Mouse (Mus musculus) kidney, embryonic 15.5 days (tissue): ENCODE results near the gene Creb5. TPM values are rescaled to one million over a fixed set of nuclear protein-coding genes. Genes with fewer than 3 reads are reported as not detected.

ENCODE experiments used
- ATAC-seq: fragments of 200-750 bp; cut with Nextera tagmentation; replicated peaks from 2 replicates; pipeline ENCODE4 v1.8.0; 2017; ENCODE audit warnings: moderate TSS enrichment; ENCODE audit not compliant: low FRiP score
- H3K27ac ChIP-seq: fragments of 300-500 bp; sonication (generic); 2 replicates; pipeline ENCODE4 v1.5.1; 2015; ENCODE audit warnings: mild to moderate bottlenecking, inconsistent platforms
- H3K27me3 ChIP-seq: fragments of 300-500 bp; sonication (generic); 2 replicates; pipeline ENCODE4 v1.6.1; 2015; ENCODE audit warnings: inconsistent platforms
- H3K36me3 ChIP-seq: fragments of 300-500 bp; sonication (generic); 2 replicates; pipeline ENCODE4 v1.6.1; 2015; ENCODE audit warnings: inconsistent platforms
- H3K4me1 ChIP-seq: fragments of 300-500 bp; sonication (generic); 2 replicates; pipeline ENCODE4 v1.6.1; 2015; ENCODE audit warnings: inconsistent platforms
- H3K4me2 ChIP-seq: fragments of 300-500 bp; sonication (generic); 2 replicates; pipeline ENCODE4 v1.6.1; 2015; ENCODE audit warnings: moderate library complexity, mild to moderate bottlenecking, inconsistent platforms
- H3K4me3 ChIP-seq: fragments of 300-500 bp; sonication (generic); replicated peaks from 2 replicates; pipeline ENCODE4 v1.5.1; 2015; ENCODE audit warnings: mild to moderate bottlenecking, inconsistent platforms
- H3K9ac ChIP-seq: fragments of 300-500 bp; sonication (generic); 2 replicates; pipeline ENCODE4 v1.6.1; 2015; ENCODE audit warnings: mild to moderate bottlenecking, inconsistent platforms
- H3K9me3 ChIP-seq: fragments of 300-500 bp; sonication (generic); replicated peaks from 2 replicates; pipeline ENCODE4 v1.6.1; 2016; ENCODE audit warnings: inconsistent platforms
- WGBS: fragments of 180-500 bp; shearing (Covaris S2); methylation state at CpG from one replicate; pipeline ENCODE4 v1.1.7; 2015; ENCODE audit warnings: mixed read lengths; 5-methylcytosine and 5-hydroxymethylcytosine counted together
- polyA plus RNA-seq: library from polyadenylated mRNA; unstranded; fragments of >200 nt; fragmentation: Nextera tagmentation; extraction: Ambion mirVana; gene quantifications from 2 replicates; pipeline ENCODE4 v1.2.1, GENCODE M21; 2015

The Creb5 gene
- polyA plus RNA-seq, 1 experiment from 2014 or later = 5.4 TPM

- no peaks in the 10 kb centered on the region for H3K9me3 ChIP-seq
- H3K4me1 ChIP-seq = peaks cover 27% of the 10 kb centered on the region
- no peak overlapping the region for H3K4me3 ChIP-seq
- ATAC-seq = no peak
- no peaks in the 10 kb centered on the region for H3K36me3 ChIP-seq
- no peak overlapping the region for H3K4me2 ChIP-seq
- H3K27me3 ChIP-seq = no peaks in the 10 kb centered on the region
- no peak overlapping the region for H3K27ac ChIP-seq
- 77% methylated on average over 5 of the region's 5 CpGs for WGBS
- H3K9ac ChIP-seq = no peak overlapping the region
These were observed 444.0 kb downstream of the Creb5 start for GRCm38 (mm10) chr6:53730996-53731485.

GRCm38 (mm10) chr6:53733546-53733945 lies 446.5 kb downstream of the Creb5 start:
- no peak for ATAC-seq
- 94% methylated on average over 1 of the region's 1 CpGs for WGBS

GRCm38 (mm10) chr6:53733999-53734398 lies 446.9 kb downstream of the Creb5 start:
- Histone ChIP-seq H3K9ac (no peak overlapping the region), H3K4me3 (no peak overlapping the region), H3K9me3 (no peaks in the 10 kb centered on the region), H3K4me2 (no peak overlapping the region), H3K27me3 (no peaks in the 10 kb centered on the region), H3K4me1 (peaks cover 31% of the 10 kb centered on the region), H3K36me3 (no peaks in the 10 kb centered on the region), H3K27ac (peak overlapping the region; percentile 45)
- ATAC-seq = peak; percentile 44; the same call in 1 of the 2 replicates
- WGBS = 26% methylated on average over 4 of the region's 4 CpGs

More at GRCm38 (mm10) chr6:53733546-53733945, 446.5 kb downstream of the Creb5 start:
- H3K27me3 ChIP-seq = no peaks in the 10 kb centered on the region
- H3K4me2 ChIP-seq = no peak overlapping the region
- H3K4me1 ChIP-seq = peaks cover 31% of the 10 kb centered on the region
- H3K9me3 ChIP-seq = no peaks in the 10 kb centered on the region
- 0 out of 2 replicates have a peak overlapping the region, but pooled peaks have one; percentile 45 for H3K27ac ChIP-seq
- no peak overlapping the region for H3K4me3 ChIP-seq
- H3K9ac ChIP-seq = no peak overlapping the region
- no peaks in the 10 kb centered on the region for H3K36me3 ChIP-seq

- ATAC-seq = no peak
- H3K4me2 ChIP-seq = peak overlapping the region; percentile 37; the same call in 1 of the 2 replicates
- 48% methylated on average over 6 of the region's 6 CpGs for WGBS
These were observed 448.6 kb downstream of the Creb5 start for GRCm38 (mm10) chr6:53735696-53736095.

GRCm38 (mm10) chr6:53738206-53738605 lies 451.1 kb downstream of the Creb5 start:
- no peak overlapping the region for H3K9ac ChIP-seq
- no peaks in the 10 kb centered on the region for H3K36me3 ChIP-seq
- H3K4me2 ChIP-seq = no peak overlapping the region
- no peaks in the 10 kb centered on the region for H3K27me3 ChIP-seq
- 0 out of 2 replicates have a peak, but pooled peaks have one; percentile 8 for ATAC-seq
- peak overlapping the region; percentile 27; the same call in 1 of the 2 replicates for H3K27ac ChIP-seq
- no peaks in the 10 kb centered on the region for H3K9me3 ChIP-seq
- peaks cover 21% of the 10 kb centered on the region for H3K4me1 ChIP-seq
- H3K4me3 ChIP-seq = no peak overlapping the region

More at GRCm38 (mm10) chr6:53735696-53736095, 448.6 kb downstream of the Creb5 start:
- Histone ChIP-seq H3K36me3 (no peaks in the 10 kb centered on the region), H3K9me3 (no peaks in the 10 kb centered on the region), H3K27ac (0 out of 2 replicates have a peak overlapping the region, but pooled peaks have one; percentile 6), H3K4me3 (no peak overlapping the region), H3K9ac (no peak overlapping the region), H3K4me1 (peaks cover 24% of the 10 kb centered on the region), H3K27me3 (no peaks in the 10 kb centered on the region)

GRCm38 (mm10) chr6:53741222-53741621 lies 454.2 kb downstream of the Creb5 start:
- Histone ChIP-seq H3K9me3 (no peaks in the 10 kb centered on the region), H3K27ac (no peak overlapping the region), H3K36me3 (no peaks in the 10 kb centered on the region), H3K4me2 (no peak overlapping the region), H3K27me3 (no peaks in the 10 kb centered on the region), H3K4me1 (0 out of 2 replicates have a peak, but pooled peaks cover 2% of the 10 kb centered on the region), H3K9ac (no peak overlapping the region), H3K4me3 (no peak overlapping the region)
- no peak for ATAC-seq
- WGBS = 87% methylated on average over 3 of the region's 3 CpGs

Other genes starting within 250 kb of the Creb5 start
- 3.3 and 3.9 TPM in 2 replicates for gene Jazf1, start 218.6 kb upstream of the Creb5 start, polyA plus RNA-seq